Mouse (Mus musculus) cortical plate, adult 2 months (tissue): ENCODE results near the gene Kat2b. TPM values are rescaled to one million over a fixed set of nuclear protein-coding genes. Genes with fewer than 3 reads are reported as not detected.
"Not testable (repeated sequence)": the region's sequence is repeated elsewhere in the genome, so short reads cannot be mapped to it uniquely, and the experiment has no call there.

Source experiments
- H3K27ac ChIP-seq: fragments of 200-500 bp; 2 replicates; pipeline ENCODE4 v1.5.1; 2012; ENCODE audit warnings: low read length, control low read depth, inconsistent platforms; ENCODE audit not compliant: insufficient read depth
- H3K4me1 ChIP-seq: fragments of 200-500 bp; 2 replicates; pipeline ENCODE4 v1.6.1; 2011; ENCODE audit warnings: low read length; ENCODE audit not compliant: control insufficient read depth, insufficient read depth
- H3K4me3 ChIP-seq: fragments of 200-500 bp; 2 replicates; pipeline ENCODE4 v1.5.1; 2011; ENCODE audit warnings: mild to moderate bottlenecking, low read length, control low read depth; ENCODE audit not compliant: insufficient read depth
- CTCF ChIP-seq: fragments of 200-500 bp; IDR thresholded peaks from 2 replicates; pipeline ENCODE4 v1.5.1; 2011; ENCODE audit warnings: mild to moderate bottlenecking, control low read depth, low read length; ENCODE audit not compliant: insufficient read depth; ENCODE audit errors: extremely low read depth
- POLR2A ChIP-seq: fragments of 200-500 bp; IDR thresholded peaks from 2 replicates; pipeline ENCODE4 v1.6.1; 2011; ENCODE audit warnings: mild to moderate bottlenecking, low read length, control low read depth; ENCODE audit not compliant: insufficient read depth; ENCODE audit errors: extremely low read depth
- polyA plus RNA-seq: library from polyadenylated mRNA; depleted of rRNA; stranded (reverse); fragments of >200 nt; gene quantifications from 2 replicates; pipeline ENCODE4 v1.2.3, GENCODE M21; 2012

The Kat2b gene
- polyA plus RNA-seq, 1 experiment = 12.2 TPM

GRCm38 (mm10) chr17:53670453-53670852, 103.8 kb downstream of the Kat2b start:
- Histone ChIP-seq H3K4me1 (no peaks in the 10 kb centered on the region), H3K4me3 (no peak overlapping the region), H3K27ac (no peak overlapping the region)
- no peak for TF ChIP-seq POLR2A
- TF ChIP-seq CTCF = no peak

GRCm38 (mm10) chr17:53678716-53679115, 112.1 kb downstream of the Kat2b start:
- Histone ChIP-seq H3K27ac (no peak overlapping the region), H3K4me3 (no peak overlapping the region), H3K4me1 (no peaks in the 10 kb centered on the region)
- peak; percentile 63 for TF ChIP-seq CTCF
- no peak for TF ChIP-seq POLR2A

- no peak for TF ChIP-seq CTCF
- no peak for TF ChIP-seq POLR2A
- H3K4me3 ChIP-seq = no peak overlapping the region; the same call in 1 of the 2 replicates
- H3K4me1 ChIP-seq = no peaks in the 10 kb centered on the region
- no peak overlapping the region for H3K27ac ChIP-seq
These were observed 121.7 kb downstream of the Kat2b start for GRCm38 (mm10) chr17:53688321-53688720.

GRCm38 (mm10) chr17:53688877-53689802, 122.5 kb downstream of the Kat2b start, which contains the start of gene Sgo1:
TSS of gene Sgo1 (minus strand) at chr17:53689333.
- peak within 1 kb of the TSS; percentile 60 for H3K4me3 ChIP-seq
- H3K27ac ChIP-seq = peak within 1 kb of the TSS; percentile 88
- no peaks in the 10 kb centered on the region for H3K4me1 ChIP-seq
- no peak for TF ChIP-seq CTCF
- TF ChIP-seq POLR2A = peak; percentile 95

GRCm38 (mm10) chr17:53689946-53690345, 123.3 kb downstream of the Kat2b start:
- H3K27ac ChIP-seq = peak overlapping the region; percentile 88
- peak overlapping the region; percentile 60 for H3K4me3 ChIP-seq
- no peaks in the 10 kb centered on the region for H3K4me1 ChIP-seq
- TF ChIP-seq CTCF (no peak), POLR2A (no peak)

GRCm38 (mm10) chr17:53694039-53694438, 127.4 kb downstream of the Kat2b start:
- H3K4me1 ChIP-seq = no peaks in the 10 kb centered on the region
- TF ChIP-seq CTCF = 0 out of 2 replicates have a peak, but pooled peaks have one; percentile 37
- TF ChIP-seq POLR2A = no peak
- H3K4me3 ChIP-seq = no peak overlapping the region
- H3K27ac ChIP-seq = no peak overlapping the region

- H3K4me3 ChIP-seq, H3K4me1 ChIP-seq, H3K27ac ChIP-seq: not testable (repeated sequence)
These were observed 130.9 kb downstream of the Kat2b start for GRCm38 (mm10) chr17:53697521-53697920.

- Histone ChIP-seq H3K4me3 (no peak overlapping the region), H3K4me1 (no peaks in the 10 kb centered on the region), H3K27ac (no peak overlapping the region)
- TF ChIP-seq POLR2A = no peak
- TF ChIP-seq CTCF = no peak
These were observed 147.8 kb downstream of the Kat2b start for GRCm38 (mm10) chr17:53714453-53714852.

- H3K27ac ChIP-seq, H3K4me1 ChIP-seq, H3K4me3 ChIP-seq: not testable (repeated sequence)
These were observed 148.5 kb downstream of the Kat2b start for GRCm38 (mm10) chr17:53715161-53715560.

- TF ChIP-seq CTCF (no peak), POLR2A (no peak)
- H3K4me1 ChIP-seq = no peaks in the 10 kb centered on the region
- no peak overlapping the region for H3K4me3 ChIP-seq
- H3K27ac ChIP-seq = no peak overlapping the region
These were observed 151.8 kb downstream of the Kat2b start for GRCm38 (mm10) chr17:53718474-53718873.

- H3K4me1 ChIP-seq, H3K4me3 ChIP-seq, H3K27ac ChIP-seq: not testable (repeated sequence)
These were observed 152.3 kb downstream of the Kat2b start for GRCm38 (mm10) chr17:53718916-53719315.
